Mouse (Mus musculus): ENCODE measurements at regions not wholly inside any gene's neighbourhood (a gene's known extent, or its start where the extent isn't known, plus 50 kb on each side); places are given as distances from the start of the nearest gene placed in this dataset.

DNA sequence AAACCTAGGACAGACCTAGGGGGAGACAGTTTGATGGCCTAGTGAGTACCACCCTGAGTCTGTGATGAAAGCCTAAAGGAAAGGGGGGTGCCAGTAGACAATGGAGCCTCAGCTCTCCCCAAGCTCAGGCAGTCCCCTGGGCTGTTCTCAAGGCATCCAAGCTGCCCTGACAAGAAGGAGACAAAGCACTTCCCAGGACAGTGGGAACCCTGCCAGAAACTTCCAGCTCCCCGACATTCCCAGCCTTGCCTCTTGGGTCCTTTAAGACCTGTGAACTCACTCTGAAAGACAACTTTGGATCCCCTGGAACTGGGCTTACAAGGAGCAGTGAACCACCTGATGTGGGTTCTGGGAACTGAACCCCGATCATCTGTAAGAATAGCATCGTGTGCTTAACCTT lies 79.4 kb downstream of the Irs2 start:
- TF ChIP-seq CTCF (IDR thresholded peaks at IDR 0.05; ENCODE audit: low read depth) (no peak), EP300 (IDR thresholded peaks at IDR 0.05; ENCODE audit: low read depth) (no peak)
